Mouse (Mus musculus) liver, adult 2 months (tissue): ENCODE measurements around the gene Erich3. TPM values are rescaled to one million over a fixed set of nuclear protein-coding genes. Genes with fewer than 3 reads are reported as not detected.

Source experiments
- DNase-seq: peaks from one replicate; pipeline ENCODE4 v3.0.0-alpha.2; 2011; ENCODE audit warnings: low read depth, low spot score; ENCODE audit errors: extremely low read depth
- H3K27ac ChIP-seq: fragments of 200-500 bp; replicated peaks from 2 replicates; pipeline ENCODE4 v1.5.1; 2012; ENCODE audit warnings: low read depth, mild to moderate bottlenecking, control low read depth, inconsistent platforms, low read length; ENCODE audit not compliant: insufficient read depth
- H3K27me3 ChIP-seq: fragments of 200-500 bp; 2 replicates; pipeline ENCODE4 v1.6.1; 2012; ENCODE audit warnings: mild to moderate bottlenecking, moderate library complexity, low read length, inconsistent platforms; ENCODE audit not compliant: control insufficient read depth, insufficient read depth
- H3K36me3 ChIP-seq: fragments of 200-500 bp; 2 replicates; pipeline ENCODE4 v1.6.1; 2012; ENCODE audit warnings: low read length, inconsistent platforms; ENCODE audit not compliant: control insufficient read depth, insufficient read depth
- H3K4me1 ChIP-seq: fragments of 200-500 bp; 2 replicates; pipeline ENCODE4 v1.6.1; 2011; ENCODE audit warnings: low read length; ENCODE audit not compliant: control insufficient read depth, insufficient read depth
- H3K4me3 ChIP-seq: fragments of 200-500 bp; 2 replicates; pipeline ENCODE4 v1.5.1; 2011; ENCODE audit warnings: low read depth, mild to moderate bottlenecking, control low read depth, low read length, moderate library complexity; ENCODE audit not compliant: insufficient read depth
- H3K79me2 ChIP-seq: fragments of 200-500 bp; 2 replicates; pipeline ENCODE4 v1.6.1; 2012; ENCODE audit warnings: inconsistent platforms, mild to moderate bottlenecking, low read length, moderate library complexity; ENCODE audit not compliant: control insufficient read depth, insufficient read depth
- H3K9ac ChIP-seq: fragments of 200-500 bp; 2 replicates; pipeline ENCODE4 v1.6.1; 2012; ENCODE audit warnings: low read depth, mild to moderate bottlenecking, control low read depth, inconsistent platforms, low read length
- CTCF ChIP-seq: fragments of 200-500 bp; IDR thresholded peaks from 2 replicates; pipeline ENCODE4 v1.5.1; 2011; ENCODE audit warnings: low read depth, low read length, control low read depth
- POLR2A ChIP-seq: fragments of 200-500 bp; IDR thresholded peaks from 2 replicates; pipeline ENCODE4 v1.6.1; 2011; ENCODE audit warnings: low read length, control low read depth; ENCODE audit not compliant: insufficient read depth; ENCODE audit errors: extremely low read depth
- WGBS: fragments of 180-500 bp; shearing (Covaris S2); methylation state at CpG from one replicate; pipeline ENCODE4 v1.1.7; 2018; 5-methylcytosine and 5-hydroxymethylcytosine counted together
- polyA plus RNA-seq: library from polyadenylated mRNA; depleted of rRNA; stranded (reverse); fragments of >200 nt; gene quantifications from 2 replicates; pipeline ENCODE4 v1.2.3, GENCODE M21; 2012
- total RNA-seq: library from RNA; depleted of rRNA; stranded (reverse); fragments of >200 nt; gene quantifications from 2 replicates; pipeline ENCODE4 v1.2.3, GENCODE M21; 2014

The Erich3 gene
- total and polyA plus RNA-seq, 2 experiments: 0.09 TPM; not detected in 1

DNA sequence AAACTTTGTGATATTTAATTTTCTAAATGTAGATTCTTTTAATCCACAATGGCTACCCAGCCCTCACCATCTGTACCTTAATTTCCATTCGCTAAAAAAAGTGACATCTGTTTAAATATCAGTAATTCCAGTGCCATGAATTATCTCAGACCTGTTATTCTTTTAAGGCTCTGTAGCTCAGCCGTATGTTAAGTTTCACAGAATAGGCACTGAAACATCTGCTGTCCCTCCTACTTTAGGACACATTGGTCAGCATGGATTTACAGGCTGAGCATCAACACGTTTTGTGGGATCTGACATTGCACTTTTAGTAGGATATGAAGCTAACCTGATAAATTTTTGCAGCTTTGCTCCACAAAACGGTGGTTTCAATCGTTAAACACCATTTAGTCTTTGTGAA lies 35.2 kb downstream of the Erich3 start:
- no peak overlapping the region for H3K4me3 ChIP-seq
- WGBS: 63% methylated on average over 5 of the region's 5 CpGs
- H3K36me3 ChIP-seq: no peaks in the 10 kb centered on the region
- no peak overlapping the region for H3K9ac ChIP-seq
- H3K27ac ChIP-seq: no peak overlapping the region
- no peaks in the 10 kb centered on the region for H3K79me2 ChIP-seq
- H3K27me3 ChIP-seq: no peaks in the 10 kb centered on the region
- H3K4me1 ChIP-seq: no peaks in the 10 kb centered on the region
- TF ChIP-seq CTCF: no peak
- TF ChIP-seq POLR2A: no peak
- DNase-seq: no peak

DNA sequence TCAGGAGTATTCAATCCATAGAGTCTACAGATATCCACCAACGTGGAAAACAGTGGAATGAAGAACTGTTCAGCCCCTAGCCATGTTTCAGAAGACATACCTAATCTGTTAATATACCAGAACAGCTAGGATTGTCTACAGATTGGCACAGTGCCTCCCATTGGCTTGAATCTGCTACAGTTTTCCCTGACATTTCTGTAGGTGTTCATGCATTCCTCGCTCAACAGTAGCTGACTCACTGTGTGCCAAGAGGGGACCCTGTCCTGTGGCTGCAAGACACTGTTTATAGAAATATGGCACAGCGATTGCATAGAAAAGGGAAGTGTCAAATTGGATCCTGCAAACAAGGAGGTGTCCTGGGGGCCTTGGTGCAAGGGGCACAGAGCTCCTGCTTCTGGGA lies 36.6 kb downstream of the Erich3 start:
- no peaks in the 10 kb centered on the region for H3K36me3 ChIP-seq
- no peaks in the 10 kb centered on the region for H3K79me2 ChIP-seq
- H3K9ac ChIP-seq: no peak overlapping the region
- H3K27me3 ChIP-seq: no peaks in the 10 kb centered on the region
- no peaks in the 10 kb centered on the region for H3K4me1 ChIP-seq
- no peak for DNase-seq
- H3K4me3 ChIP-seq: no peak overlapping the region
- WGBS: 68% methylated on average over 3 of the region's 3 CpGs
- H3K27ac ChIP-seq: no peak overlapping the region
- TF ChIP-seq POLR2A (no peak), CTCF (no peak)

DNA sequence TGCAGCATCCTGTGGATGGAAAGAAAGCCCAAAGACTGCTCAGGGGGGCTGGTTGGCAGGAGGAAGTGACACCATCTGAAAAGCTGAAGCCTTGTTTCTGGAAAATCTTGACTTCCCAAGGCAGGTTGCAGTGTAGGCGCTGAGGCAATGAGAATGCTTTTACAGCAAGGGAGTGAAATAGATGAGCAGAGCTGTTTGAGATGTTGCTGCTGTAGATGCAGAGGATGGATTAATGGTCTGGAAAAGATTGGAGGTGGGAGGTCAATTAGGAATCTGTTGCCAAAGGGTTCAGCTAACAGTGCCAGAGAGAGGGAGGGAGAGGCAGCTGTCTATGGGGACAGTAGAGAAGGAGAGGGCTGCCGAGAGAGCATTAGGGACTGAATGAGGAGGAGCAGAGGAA lies 37.1 kb downstream of the Erich3 start:
- Histone ChIP-seq H3K4me1 (no peaks in the 10 kb centered on the region), H3K36me3 (no peaks in the 10 kb centered on the region), H3K9ac (no peak overlapping the region), H3K27me3 (no peaks in the 10 kb centered on the region), H3K27ac (no peak overlapping the region), H3K4me3 (no peak overlapping the region), H3K79me2 (no peaks in the 10 kb centered on the region)
- DNase-seq: no peak
- TF ChIP-seq POLR2A: no peak
- no peak for TF ChIP-seq CTCF
- 79% methylated on average over 2 of the region's 2 CpGs for WGBS

- WGBS: 83% methylated on average over 6 of the region's 6 CpGs
Observed at GRCm38 (mm10) chr3:154704755-154705154, 41.1 kb downstream of the Erich3 start.

DNA sequence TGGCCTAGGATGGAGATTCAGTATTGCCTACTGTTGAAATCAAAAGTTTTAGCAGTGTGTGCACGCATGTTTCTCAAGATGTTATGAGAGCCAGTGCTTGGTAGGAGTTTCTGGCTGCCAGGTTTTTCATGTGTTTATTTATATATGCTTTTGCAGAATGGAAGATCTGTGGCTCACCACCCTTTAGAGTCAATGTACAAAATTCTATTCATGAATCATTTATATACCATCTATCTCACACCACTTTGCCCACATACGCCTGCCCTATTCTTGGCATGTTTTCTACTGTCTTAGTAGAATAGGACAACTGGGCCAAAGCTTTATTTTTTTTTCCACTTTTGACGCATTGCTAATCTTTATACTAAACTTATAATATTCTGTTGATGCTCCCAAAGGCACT lies 44.5 kb downstream of the Erich3 start:
- TF ChIP-seq POLR2A: no peak
- TF ChIP-seq CTCF: no peak
- H3K36me3 ChIP-seq: no peaks in the 10 kb centered on the region
- H3K27ac ChIP-seq: no peak overlapping the region
- no peak for DNase-seq
- H3K27me3 ChIP-seq: no peaks in the 10 kb centered on the region
- no peak overlapping the region for H3K4me3 ChIP-seq
- no peaks in the 10 kb centered on the region for H3K4me1 ChIP-seq
- no peak overlapping the region for H3K9ac ChIP-seq
- no peaks in the 10 kb centered on the region for H3K79me2 ChIP-seq
- 85% methylated on average over 3 of the region's 3 CpGs for WGBS

More at GRCm38 (mm10) chr3:154704755-154705154, 41.1 kb downstream of the Erich3 start:
- Histone ChIP-seq H3K27me3 (no peaks in the 10 kb centered on the region), H3K79me2 (no peaks in the 10 kb centered on the region), H3K9ac (no peak overlapping the region), H3K4me1 (no peaks in the 10 kb centered on the region), H3K36me3 (no peaks in the 10 kb centered on the region), H3K4me3 (no peak overlapping the region), H3K27ac (no peak overlapping the region)
- TF ChIP-seq CTCF: no peak
- TF ChIP-seq POLR2A: no peak
- no peak for DNase-seq

DNA sequence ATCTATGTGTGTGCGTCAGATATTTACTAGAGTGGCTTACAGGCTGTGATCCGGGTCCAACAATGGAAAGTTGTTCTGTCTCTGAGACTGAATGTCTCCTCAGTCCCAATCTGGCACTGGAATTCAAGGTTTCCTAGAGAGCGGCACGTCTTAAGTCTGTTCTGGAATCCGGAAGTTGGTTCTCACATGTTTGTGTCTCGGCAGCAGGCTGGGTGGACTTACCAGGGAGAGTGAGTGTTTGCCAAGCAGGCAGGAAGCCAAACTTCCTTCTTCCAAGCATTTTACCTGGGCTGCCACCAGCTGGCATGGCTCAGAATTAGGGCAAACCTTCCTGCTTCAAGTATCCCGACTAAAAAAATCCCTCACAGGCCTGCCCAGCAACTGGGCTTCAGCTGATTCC lies 59.5 kb downstream of the Erich3 start:
- Histone ChIP-seq H3K79me2 (no peaks in the 10 kb centered on the region), H3K4me1 (no peaks in the 10 kb centered on the region), H3K4me3 (no peak overlapping the region), H3K9ac (no peak overlapping the region), H3K27ac (no peak overlapping the region), H3K36me3 (no peaks in the 10 kb centered on the region), H3K27me3 (no peaks in the 10 kb centered on the region)
- DNase-seq: peak; percentile 66
- 56% methylated on average over 7 of the region's 7 CpGs for WGBS
- TF ChIP-seq CTCF (no peak), POLR2A (no peak)
